Mouse (Mus musculus): ENCODE measurements around the gene Ube2j1.

DNA sequence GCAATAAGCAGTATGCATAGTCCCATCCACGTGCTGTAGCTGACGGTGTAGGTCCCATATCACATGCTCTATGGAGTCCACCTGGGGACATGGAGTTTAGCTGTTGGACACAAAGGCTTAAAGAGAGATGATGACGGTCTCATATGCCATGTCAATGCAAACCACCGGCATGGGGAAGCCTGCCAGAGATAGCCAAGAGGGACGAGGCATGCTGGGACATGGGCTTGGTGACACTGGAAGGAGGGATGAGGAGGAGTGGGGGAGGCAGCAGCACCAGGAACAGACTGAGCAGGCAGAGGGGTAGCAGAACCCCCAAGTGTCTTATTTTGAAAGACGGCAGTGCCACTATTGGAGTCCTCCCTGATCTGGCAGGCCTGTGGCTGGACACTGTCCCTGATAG, 36.6 kb downstream of the Ube2j1 start:
- TF ChIP-seq CTCF (IDR thresholded peaks at IDR 0.05; ENCODE audit: borderline replicate concordance, insufficient read depth, low read length) = no peak
- TF ChIP-seq POLR2A (IDR thresholded peaks at IDR 0.05; ENCODE audit: low read depth, low read length) = no peak
